Mouse (Mus musculus): ENCODE data around the gene Duox2. TPM values are rescaled to one million over a fixed set of nuclear protein-coding genes. Genes with fewer than 3 reads are reported as not detected.

The Duox2 gene
- total RNA-seq, 2 experiments from 2014 or later = not detected

GRCm38 (mm10) chr2:122264690-122265089, 33.6 kb downstream of the Duox2 start:
- Histone ChIP-seq H3K27ac (no peak overlapping the region), H3K4me3 (no peak overlapping the region)
- DNase-seq (ENCODE audit: extremely low spot score in 1 of 2, low spot score in 2 of 2) = no peak
- intact Hi-C loops (cut with DNase I) = no loop called here
- no peak for TF ChIP-seq CTCF (IDR thresholded peaks at IDR 0.05)

- TF ChIP-seq CTCF (IDR thresholded peaks at IDR 0.05) = no peak
- Histone ChIP-seq H3K27ac (no peak overlapping the region), H3K4me3 (no peak overlapping the region)
- DNase-seq (ENCODE audit: extremely low spot score in 1 of 2, low spot score in 2 of 2) = no peak
- intact Hi-C loops (cut with DNase I) = no loop called here
Measured at GRCm38 (mm10) chr2:122260729-122261128, 37.5 kb downstream of the Duox2 start.

- DNase-seq (ENCODE audit: extremely low spot score in 1 of 2, low spot score in 2 of 2) = peak; percentile 24 to 30
- intact Hi-C loops (cut with DNase I) = no loop called here
- Histone ChIP-seq H3K27ac (no peak overlapping the region), H3K4me3 (no peak overlapping the region)
- no peak for TF ChIP-seq CTCF (IDR thresholded peaks at IDR 0.05)
Measured at GRCm38 (mm10) chr2:122255997-122256396, 42.3 kb downstream of the Duox2 start.

- H3K4me3 ChIP-seq = no peak overlapping the region
- DNase-seq (ENCODE audit: extremely low spot score in 1 of 2, low spot score in 2 of 2) = no peak
- H3K27ac ChIP-seq = no peak overlapping the region
- intact Hi-C loops (cut with DNase I) = loop anchor here (5.0 kb wide), 1 partner anchor 55 kb away; no protein-coding TSS in a partner anchor
- no peak for TF ChIP-seq CTCF (IDR thresholded peaks at IDR 0.05)
Measured at GRCm38 (mm10) chr2:122247786-122248185, 50.5 kb downstream of the Duox2 start.

GRCm38 (mm10) chr2:122243671-122244131, 54.5 kb downstream of the Duox2 start:
- peak; percentile 94 for TF ChIP-seq CTCF (IDR thresholded peaks at IDR 0.05)
- DNase-seq (ENCODE audit: extremely low spot score in 1 of 2, low spot score in 2 of 2) = peak; percentile 62 to 74
- Histone ChIP-seq H3K4me3 (no peak overlapping the region), H3K27ac (no peak overlapping the region)
- intact Hi-C loops (cut with DNase I) = loop anchor here (1.0 to 5.0 kb wide), 2 partner anchors 49 to 171 kb away; no protein-coding TSS in a partner anchor

- no peak for TF ChIP-seq CTCF (IDR thresholded peaks at IDR 0.05)
- DNase-seq (ENCODE audit: extremely low spot score in 1 of 2, low spot score in 2 of 2) = no peak
- Histone ChIP-seq H3K4me3 (no peak overlapping the region), H3K27ac (no peak overlapping the region)
- intact Hi-C loops (cut with DNase I) = loop anchor here (5.0 kb wide), 1 partner anchor 170 kb away; no protein-coding TSS in a partner anchor
Measured at GRCm38 (mm10) chr2:122241935-122242334, 56.3 kb downstream of the Duox2 start.

- Histone ChIP-seq H3K4me3 (no peak overlapping the region), H3K27ac (no peak overlapping the region)
- intact Hi-C loops (cut with DNase I) = loop anchor here (5.0 kb wide), 1 partner anchor 169 kb away; no protein-coding TSS in a partner anchor
- no peak for TF ChIP-seq CTCF (IDR thresholded peaks at IDR 0.05)
- no peak for DNase-seq (ENCODE audit: extremely low spot score in 1 of 2, low spot score in 2 of 2)
Measured at GRCm38 (mm10) chr2:122241226-122241625, 57.0 kb downstream of the Duox2 start.

- intact Hi-C loops (cut with DNase I) = loop anchor here (5.0 kb wide), 1 partner anchor 168 kb away; no protein-coding TSS in a partner anchor
- DNase-seq (ENCODE audit: extremely low spot score in 1 of 2, low spot score in 2 of 2) = no peak
- Histone ChIP-seq H3K27ac (no peak overlapping the region), H3K4me3 (no peak overlapping the region)
- no peak for TF ChIP-seq CTCF (IDR thresholded peaks at IDR 0.05)
Measured at GRCm38 (mm10) chr2:122240735-122241134, 57.5 kb downstream of the Duox2 start.

- intact Hi-C loops (cut with DNase I) = no loop called here
- H3K27ac ChIP-seq = no peak overlapping the region
Measured at GRCm38 (mm10) chr2:122237891-122238470, 60.3 kb downstream of the Duox2 start.

GRCm38 (mm10) chr2:122236321-122236720, 61.9 kb downstream of the Duox2 start:
- DNase-seq (ENCODE audit: extremely low spot score in 1 of 2, low spot score in 2 of 2) = no peak
- intact Hi-C loops (cut with DNase I) = no loop called here
- TF ChIP-seq CTCF (IDR thresholded peaks at IDR 0.05) = no peak
- Histone ChIP-seq H3K4me3 (no peak overlapping the region), H3K27ac (no peak overlapping the region)

More at GRCm38 (mm10) chr2:122237891-122238470, 60.3 kb downstream of the Duox2 start:
- H3K4me3 ChIP-seq = no peak overlapping the region
- TF ChIP-seq CTCF (IDR thresholded peaks at IDR 0.05) = no peak
- DNase-seq (ENCODE audit: extremely low spot score in 1 of 2, low spot score in 2 of 2) = no peak

GRCm38 (mm10) chr2:122235425-122235824, 62.8 kb downstream of the Duox2 start:
- TF ChIP-seq CTCF (IDR thresholded peaks at IDR 0.05) = no peak
- no peak for DNase-seq (ENCODE audit: extremely low spot score in 1 of 2, low spot score in 2 of 2)
- H3K27ac ChIP-seq = peak overlapping the region; percentile 64; the same call in 1 of the 2 replicates
- intact Hi-C loops (cut with DNase I) = no loop called here
- peak overlapping the region; percentile 64 for H3K4me3 ChIP-seq

- TF ChIP-seq CTCF (IDR thresholded peaks at IDR 0.05) = no peak
- peak; percentile 74 to 77 for DNase-seq (ENCODE audit: extremely low spot score in 1 of 2, low spot score in 2 of 2)
- Histone ChIP-seq H3K27ac (peak within 1 kb of the TSS; percentile 64), H3K4me3 (peak within 1 kb of the TSS; percentile 64)
- intact Hi-C loops (cut with DNase I) = loop anchor here (5.0 kb wide), 1 partner anchor 143 kb away; no protein-coding TSS in a partner anchor
Measured at GRCm38 (mm10) chr2:122234611-122235288, 63.5 kb downstream of the Duox2 start, which contains the start of gene Sord. Gene Sord, plus strand, starts transcription at chr2:122234749.
